Mouse (Mus musculus) heart, embryonic 11.5 days (tissue): ENCODE data around the gene Ganab. TPM values are rescaled to one million over a fixed set of nuclear protein-coding genes. Genes with fewer than 3 reads are reported as not detected.

Experiments used
- ATAC-seq: fragments of 200-750 bp; cut with Nextera tagmentation; replicated peaks from 2 replicates; pipeline ENCODE4 v1.8.0; 2017; ENCODE audit warnings: moderate library complexity; ENCODE audit not compliant: insufficient number of reproducible peaks, low FRiP score, low TSS enrichment
- H3K27ac ChIP-seq: fragments of 300-500 bp; sonication (generic); 2 replicates; pipeline ENCODE4 v1.5.1; 2014; ENCODE audit warnings: mild to moderate bottlenecking, low read depth, low read length
- H3K27me3 ChIP-seq: fragments of 300-500 bp; sonication (generic); 2 replicates; pipeline ENCODE4 v1.6.1; 2014; ENCODE audit warnings: mild to moderate bottlenecking, low read length, mixed read lengths; ENCODE audit not compliant: control insufficient read depth, insufficient read depth
- H3K36me3 ChIP-seq: fragments of 300-500 bp; sonication (generic); 2 replicates; pipeline ENCODE4 v1.6.1; 2014; ENCODE audit warnings: mild to moderate bottlenecking, low read length, moderate library complexity, mixed read lengths; ENCODE audit not compliant: control insufficient read depth, insufficient read depth
- H3K4me1 ChIP-seq: fragments of 300-500 bp; sonication (generic); 2 replicates; pipeline ENCODE4 v1.6.1; 2014; ENCODE audit warnings: low read length; ENCODE audit not compliant: control insufficient read depth, insufficient read depth
- H3K4me2 ChIP-seq: fragments of 300-500 bp; sonication (generic); 2 replicates; pipeline ENCODE4 v1.6.1; 2014; ENCODE audit warnings: mild to moderate bottlenecking, moderate library complexity
- H3K4me3 ChIP-seq: fragments of 300-500 bp; sonication (generic); 2 replicates; pipeline ENCODE4 v1.5.1; 2014; ENCODE audit warnings: low read depth, low read length
- H3K9ac ChIP-seq: fragments of 300-500 bp; sonication (generic); 2 replicates; pipeline ENCODE4 v1.6.1; 2014; ENCODE audit warnings: mild to moderate bottlenecking, low read depth, low read length, moderate library complexity
- H3K9me3 ChIP-seq: fragments of 300-500 bp; sonication (generic); replicated peaks from 2 replicates; pipeline ENCODE4 v1.6.1; 2016; ENCODE audit warnings: low read length; ENCODE audit not compliant: control insufficient read depth
- WGBS: fragments of 180-500 bp; shearing (Covaris S2); extraction: QIAGEN DNeasy Blood & Tissue Kit; methylation state at CpG from one replicate; pipeline ENCODE4 v1.1.7; 2014; ENCODE audit not compliant: insufficient replicate concordance; 5-methylcytosine and 5-hydroxymethylcytosine counted together
- polyA plus RNA-seq: library from polyadenylated mRNA; unstranded; fragments of >200 nt; fragmentation: Nextera tagmentation; extraction: Ambion mirVana; gene quantifications from 2 replicates; pipeline ENCODE4 v1.2.1, GENCODE M21; 2014

The Ganab gene
- polyA plus RNA-seq, 1 experiment from 2014 or later: 66.6 TPM

- no peak for ATAC-seq
- H3K4me2 ChIP-seq: peak overlapping the region; percentile 83
- no peaks in the 10 kb centered on the region for H3K9me3 ChIP-seq
- H3K9ac ChIP-seq: no peak overlapping the region
- H3K27me3 ChIP-seq: no peaks in the 10 kb centered on the region
- peak overlapping the region; percentile 12; the same call in 1 of the 2 replicates for H3K4me3 ChIP-seq
- 40% methylated on average over 5 of the region's 5 CpGs for WGBS
- peaks cover 28% of the 10 kb centered on the region for H3K36me3 ChIP-seq
- H3K4me1 ChIP-seq: peaks cover 19% of the 10 kb centered on the region
- no peak overlapping the region for H3K27ac ChIP-seq
Observed at GRCm38 (mm10) chr19:8944750-8945149, 46.9 kb downstream of the Ganab start.

- peak overlapping the region; percentile 83 for H3K4me2 ChIP-seq
- H3K27me3 ChIP-seq: no peaks in the 10 kb centered on the region
- H3K9ac ChIP-seq: no peak overlapping the region
- H3K27ac ChIP-seq: no peak overlapping the region
- H3K4me3 ChIP-seq: peak overlapping the region; percentile 12; the same call in 1 of the 2 replicates
- WGBS: 84% methylated on average over 6 of the region's 6 CpGs
- no peak for ATAC-seq
- peaks cover 19% of the 10 kb centered on the region for H3K4me1 ChIP-seq
- H3K36me3 ChIP-seq: peaks cover 30% of the 10 kb centered on the region
- H3K9me3 ChIP-seq: no peaks in the 10 kb centered on the region
Observed at GRCm38 (mm10) chr19:8945251-8945650, 47.4 kb downstream of the Ganab start.

GRCm38 (mm10) chr19:8946929-8947328 lies 49.1 kb downstream of the Ganab start:
- Histone ChIP-seq H3K4me1 (peaks cover 12% of the 10 kb centered on the region), H3K4me3 (no peak overlapping the region), H3K9me3 (no peaks in the 10 kb centered on the region), H3K27ac (no peak overlapping the region), H3K36me3 (peaks cover 40% of the 10 kb centered on the region), H3K4me2 (no peak overlapping the region), H3K27me3 (no peaks in the 10 kb centered on the region), H3K9ac (no peak overlapping the region)
- ATAC-seq: no peak
- 85% methylated on average over 7 of the region's 7 CpGs for WGBS

GRCm38 (mm10) chr19:8950190-8950589 lies 52.3 kb downstream of the Ganab start:
- no peak for ATAC-seq
- Histone ChIP-seq H3K36me3 (peaks cover 44% of the 10 kb centered on the region), H3K9ac (no peak overlapping the region), H3K27ac (no peak overlapping the region), H3K4me3 (no peak overlapping the region), H3K27me3 (no peaks in the 10 kb centered on the region), H3K4me2 (no peak overlapping the region), H3K4me1 (peaks cover 7% of the 10 kb centered on the region), H3K9me3 (no peaks in the 10 kb centered on the region)
- 90% methylated on average over 5 of the region's 5 CpGs for WGBS

DNA sequence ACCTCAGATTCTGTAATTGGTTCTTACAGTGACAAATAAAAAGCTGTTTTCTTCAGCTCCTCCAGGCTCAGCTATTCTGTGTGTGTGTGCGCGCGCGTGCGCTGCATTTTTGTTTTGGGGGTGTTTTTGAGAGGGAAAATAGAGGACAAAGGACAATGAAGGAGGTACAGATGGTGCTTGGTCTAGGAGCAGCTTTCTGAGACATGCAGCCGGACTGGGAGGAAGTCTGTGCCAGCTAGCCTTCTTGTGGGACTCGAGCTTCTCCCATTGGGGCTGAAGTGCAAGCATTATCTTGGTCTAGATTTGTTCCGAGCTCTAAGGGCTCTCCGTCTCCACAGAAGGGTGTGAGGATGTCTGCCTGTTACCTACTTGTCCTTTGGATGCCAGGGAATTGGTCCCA lies 54.4 kb downstream of the Ganab start:
- Histone ChIP-seq H3K4me1 (peaks cover 7% of the 10 kb centered on the region; the same call in 1 of the 2 replicates), H3K27ac (no peak overlapping the region), H3K9ac (peak overlapping the region; percentile 43; the same call in 1 of the 2 replicates), H3K9me3 (no peaks in the 10 kb centered on the region), H3K27me3 (no peaks in the 10 kb centered on the region), H3K4me2 (no peak overlapping the region; the same call in 1 of the 2 replicates), H3K36me3 (peaks cover 32% of the 10 kb centered on the region), H3K4me3 (no peak overlapping the region)
- no peak for ATAC-seq
- 90% methylated on average over 9 of the region's 9 CpGs for WGBS

GRCm38 (mm10) chr19:8953135-8954039 lies 55.5 kb downstream of the Ganab start, which contains the start of gene Tut1:
Gene Tut1, plus strand, starts transcription at chr19:8953847.
- Histone ChIP-seq H3K9me3 (no peaks in the 10 kb centered on the region), H3K27me3 (no peaks in the 10 kb centered on the region), H3K4me1 (peaks cover 7% of the 10 kb centered on the region; the same call in 1 of the 2 replicates), H3K9ac (peak within 1 kb of the TSS; percentile 85), H3K27ac (peak within 1 kb of the TSS; percentile 71), H3K4me3 (peak within 1 kb of the TSS; percentile 86), H3K4me2 (peak within 1 kb of the TSS; percentile 91), H3K36me3 (peaks cover 24% of the 10 kb centered on the region)
- peak; percentile 90 for ATAC-seq
- WGBS: 2% methylated on average over 46 of the region's 46 CpGs

DNA sequence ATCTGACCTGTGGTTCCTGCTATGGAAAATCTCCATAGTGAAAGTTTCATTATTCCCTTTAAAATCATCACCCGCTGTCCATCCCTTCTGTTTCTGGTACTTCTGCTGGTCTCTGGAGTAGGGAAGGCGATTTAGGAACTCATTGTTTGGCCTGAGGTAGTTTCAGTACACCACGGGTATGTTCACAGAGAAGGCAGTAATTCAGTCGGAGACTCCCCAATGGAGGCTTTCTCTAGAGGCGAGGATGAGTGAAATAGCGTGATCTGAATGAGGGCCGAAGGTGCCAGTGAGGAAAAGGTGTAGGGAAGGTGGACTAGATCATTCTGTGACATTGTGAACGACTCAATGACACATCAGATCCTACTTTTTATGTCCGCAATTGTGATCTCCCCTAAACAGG lies 56.3 kb downstream of the Ganab start:
- peaks cover 21% of the 10 kb centered on the region for H3K36me3 ChIP-seq
- peak overlapping the region; percentile 86 for H3K4me3 ChIP-seq
- H3K9me3 ChIP-seq: no peaks in the 10 kb centered on the region
- peak overlapping the region; percentile 85 for H3K9ac ChIP-seq
- peak overlapping the region; percentile 91 for H3K4me2 ChIP-seq
- H3K27ac ChIP-seq: peak overlapping the region; percentile 71
- no peak for ATAC-seq
- H3K27me3 ChIP-seq: no peaks in the 10 kb centered on the region
- peaks cover 7% of the 10 kb centered on the region; the same call in 1 of the 2 replicates for H3K4me1 ChIP-seq
- WGBS: 6% methylated on average over 9 of the region's 9 CpGs

DNA sequence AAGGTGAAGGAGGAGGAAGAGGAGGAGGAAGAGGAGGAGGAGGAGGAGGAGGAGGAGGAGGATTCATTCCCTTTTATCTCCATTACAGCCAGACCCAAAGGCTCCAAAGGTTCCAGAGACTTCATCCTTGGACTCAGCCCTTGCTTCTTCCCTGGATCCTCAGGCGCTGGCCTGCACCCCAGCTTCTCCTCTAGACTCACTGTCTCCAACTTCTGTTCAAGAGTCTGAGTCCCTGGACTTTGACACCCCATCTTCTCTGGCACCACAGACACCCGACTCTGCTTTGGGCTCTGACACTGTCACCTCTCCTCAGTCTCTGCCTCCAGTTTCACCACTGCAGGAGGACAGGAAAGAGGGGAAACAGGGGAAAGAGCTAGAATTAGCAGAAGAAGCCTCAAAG lies 64.4 kb downstream of the Ganab start:
- Histone ChIP-seq H3K4me3 (no peak overlapping the region), H3K4me2 (no peak overlapping the region), H3K9ac (no peak overlapping the region), H3K9me3 (no peaks in the 10 kb centered on the region), H3K27ac (no peak overlapping the region), H3K27me3 (no peaks in the 10 kb centered on the region), H3K36me3 (peaks cover 38% of the 10 kb centered on the region), H3K4me1 (peaks cover 5% of the 10 kb centered on the region)
- WGBS: 88% methylated on average over 2 of the region's 2 CpGs
- ATAC-seq: no peak
